Mouse (Mus musculus): ENCODE data around the gene Adcy5. TPM values are rescaled to one million over a fixed set of nuclear protein-coding genes. Genes with fewer than 3 reads are reported as not detected.

Gene Adcy5
- total RNA-seq, 1 experiment from 2014 or later: not detected

Other genes with a start within 250 kb of the Adcy5 start
- 5.0 to 12.2 TPM (median 5.9 TPM) in 3 replicates for gene Hacd2, start 132.4 kb upstream of the Adcy5 start, total RNA-seq (2017)
- gene Sec22a, start 209.0 kb downstream of the Adcy5 start, total RNA-seq (2017): 10.1 to 15.3 TPM (median 12.6 TPM) in 3 replicates